In genomic region chr5:29434228-29434871, GRCm38 (mm10) we compare ENCODE assay signal across 8 mouse cellular contexts. TPM values are rescaled to one million over a fixed set of nuclear protein-coding genes. Genes with fewer than 3 reads are reported as not detected.
DNase-seq lines count a peak whose midpoint lies in the region; ATAC-seq lines count a peak whose summit lies in the region.

TSS of gene Nom1 (plus strand) at chr5:29434664.

- H3K27ac ChIP-seq in hindbrain, embryonic 12.5 days, result peak within 1 kb of the TSS; percentile 67

- WGBS in hindbrain, embryonic 12.5 days, result 5% methylated on average over 29 of the region's 29 CpGs

- peaks cover 20% of the 10 kb centered on the region for H3K4me1 ChIP-seq in hindbrain, embryonic 12.5 days

- H3K9me3 ChIP-seq in hindbrain, embryonic 12.5 days (replicated peaks), result no peaks in the 10 kb centered on the region

- peak within 1 kb of the TSS; percentile 96 for H3K4me3 ChIP-seq in hindbrain, embryonic 12.5 days

- DNase-seq in NIH3T3 (ENCODE audit: low read depth), result peak; percentile 94
- DNase-seq in cerebellum, postnatal 10 days, result peak; percentile 94 to 95
- peak; percentile 80 to 87 for DNase-seq in frontal cortex, postnatal 10 days (ENCODE audit: low spot score in 2 of 2)
- peak; percentile 87 to 93 for DNase-seq in layer of hippocampus, postnatal 14 days (ENCODE audit: low spot score in 2 of 2)
- DNase-seq in lung, postnatal 14 days, result peak; percentile 90
- DNase-seq in retina, adult 2 months (ENCODE audit: low read depth, low spot score), result peak; percentile 80
- peak; percentile 90 for DNase-seq in thymus, postnatal 36 days

- H3K27me3 ChIP-seq in hindbrain, embryonic 12.5 days, result peaks cover 11% of the 10 kb centered on the region

- H3K36me3 ChIP-seq in hindbrain, embryonic 12.5 days, result peaks cover 25% of the 10 kb centered on the region

- ATAC-seq in hindbrain, embryonic 12.5 days (ENCODE audit: low FRiP score), result peak; percentile 98

- H3K9ac ChIP-seq in hindbrain, embryonic 12.5 days, result peak within 1 kb of the TSS; percentile 89

- peak within 1 kb of the TSS; percentile 99 for H3K4me2 ChIP-seq in hindbrain, embryonic 12.5 days (replicated peaks)

RNA-seq across cellular contexts. Expression of gene Nom1, which starts in this region (rescaled TPM):
- polyA plus RNA-seq in hindbrain, embryonic 12.5 days (2016; fragmentation: Nextera tagmentation; extraction: Ambion mirVana), result 23.5 and 24.4 TPM in 2 replicates
- total RNA-seq in layer of hippocampus, postnatal 14 days (2021), result 10 to 100 TPM; 14.2 to 17.4 TPM

Comparison
In these comparisons a context has a peak if more than half of its experiments do, and no peak if none do; other contexts are left out.
1. Peak in every context shown above with its lines: DNase-seq, ATAC-seq, H3K4me3 ChIP-seq and H3K27ac ChIP-seq.